Mouse (Mus musculus) neural tube, embryonic 10.5 days (tissue): ENCODE measurements around the gene Pex26.

ENCODE experiments used
- DNase-seq: peaks from one replicate; pipeline ENCODE4 v3.0.0-alpha.2; 2017; ENCODE audit warnings: low spot score; ENCODE audit errors: extremely low spot score

Pex26 gene

DNA sequence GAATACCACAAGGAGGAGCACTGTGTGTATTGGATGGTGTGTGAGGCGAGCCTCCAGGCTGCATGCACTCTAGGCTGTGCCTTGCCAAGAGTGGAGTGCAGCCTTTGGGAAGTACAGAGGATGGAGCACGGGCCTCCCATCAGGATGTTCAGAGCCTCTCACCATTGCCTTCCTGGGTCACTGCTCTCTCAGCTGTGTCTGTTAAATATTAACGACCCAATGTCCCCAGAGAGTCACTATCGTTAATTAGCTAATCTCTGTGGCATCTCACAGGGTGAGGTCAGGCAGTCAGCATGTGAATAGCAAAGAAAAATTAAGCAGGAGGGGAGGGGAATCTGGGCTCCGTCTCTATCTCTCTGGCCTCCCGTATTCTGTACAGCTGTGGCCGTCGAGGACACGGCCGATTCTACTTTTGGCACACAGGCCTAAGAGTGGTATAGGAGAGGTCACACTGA is 17.3 kb upstream of the Pex26 start:
- DNase-seq, result no peak

DNA sequence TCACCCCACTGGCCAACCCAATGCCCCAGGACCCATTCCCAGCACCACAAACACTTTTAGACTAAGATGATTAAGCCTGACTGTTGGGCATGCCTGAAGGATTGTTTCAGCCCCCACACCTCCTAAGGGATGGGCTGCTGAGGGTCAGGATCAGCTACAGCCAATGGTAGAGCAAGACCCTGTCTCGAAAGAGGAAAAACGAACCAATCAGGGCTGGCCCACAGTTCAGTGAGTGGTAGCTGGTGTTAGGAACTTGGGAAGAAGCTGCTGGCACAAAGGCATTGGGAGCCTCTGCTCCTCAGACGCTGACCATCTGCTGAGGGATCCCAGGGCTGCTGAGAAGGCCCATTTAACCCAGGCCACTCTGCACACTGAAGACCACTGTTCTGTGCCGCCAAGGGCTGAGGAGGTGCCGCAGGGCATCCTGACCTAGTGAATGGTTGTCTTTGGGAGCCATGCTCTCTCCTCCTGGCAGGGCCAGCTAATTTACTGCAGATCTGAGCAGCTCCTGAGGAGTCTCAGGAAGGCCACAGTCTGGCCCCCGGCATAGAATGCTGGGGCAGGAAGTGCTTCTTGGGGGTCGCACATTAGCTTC is 16.0 kb upstream of the Pex26 start:
- DNase-seq, result no peak

DNA sequence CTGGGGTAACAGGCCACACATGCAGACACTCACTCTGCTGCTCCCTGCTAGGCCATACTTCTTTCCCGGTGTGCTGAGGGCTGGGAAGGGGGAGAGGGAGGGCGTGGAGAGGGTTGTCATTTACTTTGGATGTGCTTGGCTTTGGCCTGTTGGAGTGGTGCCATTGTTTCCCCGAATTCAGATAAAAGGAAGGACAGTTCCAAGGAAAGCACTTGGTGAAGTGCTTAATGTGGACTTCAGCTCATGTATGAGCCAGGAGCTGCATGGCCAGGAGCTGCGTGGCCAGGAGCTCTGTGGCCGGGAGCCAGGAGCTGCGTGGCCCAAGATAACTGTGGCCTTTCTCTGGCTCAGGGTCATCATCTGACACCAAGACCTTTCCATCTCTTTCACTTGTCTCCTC is 12.4 kb upstream of the Pex26 start:
- DNase-seq, result no peak

DNA sequence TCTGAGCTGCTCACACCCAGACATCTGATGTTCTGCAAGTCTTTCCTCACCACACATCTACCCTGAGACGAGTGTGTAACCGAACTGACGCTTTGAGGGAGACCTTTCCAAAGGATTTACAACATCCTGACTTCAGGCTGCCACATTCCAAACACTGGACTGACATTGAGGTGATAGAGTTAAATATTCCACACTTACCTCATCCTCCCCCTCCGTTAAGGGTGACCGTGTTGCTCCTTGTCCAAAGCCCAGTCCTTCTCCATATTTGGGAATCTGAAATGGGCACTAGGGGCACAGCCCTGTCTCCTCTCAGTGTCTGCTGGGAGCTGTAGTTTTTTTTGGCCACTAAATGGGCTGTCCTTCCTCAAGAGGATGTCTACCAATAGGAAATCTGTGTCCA is 10.0 kb upstream of the Pex26 start:
- no peak for DNase-seq

DNA sequence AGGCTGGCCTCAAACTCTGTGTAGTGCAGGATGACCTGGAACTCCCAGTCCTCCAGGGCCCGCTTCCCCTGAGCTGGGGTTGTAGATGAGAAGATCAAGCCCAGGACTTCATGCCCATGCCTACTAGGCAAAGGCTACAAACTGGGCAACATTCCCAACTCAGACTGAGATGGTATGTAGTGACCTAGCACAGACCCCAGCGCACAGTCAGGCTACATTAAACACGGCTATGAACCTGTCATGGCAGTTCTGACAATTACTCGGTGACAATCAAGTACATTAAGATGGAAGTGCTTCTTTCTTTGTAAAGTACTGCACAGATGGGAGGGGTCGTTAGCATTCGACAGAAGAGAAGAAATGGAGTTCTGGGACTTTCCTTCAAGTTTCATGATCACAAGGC is 8.7 kb upstream of the Pex26 start:
- DNase-seq, result no peak

DNA sequence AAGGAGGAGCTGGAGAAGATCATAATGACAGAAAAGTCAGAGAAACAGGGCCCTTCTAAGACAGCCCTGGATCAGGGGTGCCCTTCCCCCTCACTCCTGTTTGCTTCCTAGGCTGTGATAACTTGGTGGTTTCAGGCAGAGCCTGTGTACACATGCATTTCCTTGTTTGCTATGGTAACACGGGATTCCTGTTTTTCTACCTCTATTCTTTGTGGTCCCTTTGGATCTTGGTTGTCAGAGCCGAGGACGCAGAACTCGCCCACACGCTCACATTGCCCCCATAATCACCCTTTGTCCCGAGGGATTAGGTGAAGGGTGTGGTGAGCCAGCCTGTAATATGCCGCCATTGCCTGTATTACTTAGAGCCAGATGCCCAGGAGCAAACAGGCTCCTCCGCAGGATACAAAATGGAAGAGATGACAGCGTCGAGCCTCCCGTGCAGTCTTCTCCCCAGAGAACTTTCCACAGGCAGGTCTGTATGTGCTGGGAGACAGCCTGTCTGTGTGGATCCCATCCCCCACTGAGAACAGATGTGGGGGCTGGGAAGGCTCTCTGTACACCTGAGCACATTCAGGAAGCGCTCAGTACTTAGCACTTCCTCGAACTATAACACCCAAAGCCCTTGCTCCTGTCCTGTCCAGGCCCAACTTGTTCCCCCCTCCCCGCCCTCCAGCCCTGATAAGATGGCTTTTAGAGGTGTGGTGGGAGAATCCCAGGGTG is 7.3 kb upstream of the Pex26 start:
- DNase-seq, result no peak

DNA sequence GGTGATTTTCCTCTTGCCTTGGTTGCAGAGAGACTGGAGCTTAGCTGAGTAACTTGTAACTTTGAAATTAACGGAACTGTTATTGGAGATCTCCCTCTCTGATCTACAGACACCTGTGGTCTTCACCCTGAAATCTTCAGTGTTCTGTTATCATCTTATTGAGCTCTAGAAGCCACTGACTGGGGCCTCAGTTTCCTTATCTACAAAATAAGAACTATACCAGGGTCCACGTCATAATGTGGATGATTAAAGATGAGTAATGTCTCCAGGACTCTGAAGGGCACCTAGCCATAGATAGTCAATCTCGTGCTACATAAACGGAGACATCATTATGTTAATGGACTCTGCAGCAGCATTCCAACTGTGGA is 6.8 kb upstream of the Pex26 start:
- no peak for DNase-seq

DNA sequence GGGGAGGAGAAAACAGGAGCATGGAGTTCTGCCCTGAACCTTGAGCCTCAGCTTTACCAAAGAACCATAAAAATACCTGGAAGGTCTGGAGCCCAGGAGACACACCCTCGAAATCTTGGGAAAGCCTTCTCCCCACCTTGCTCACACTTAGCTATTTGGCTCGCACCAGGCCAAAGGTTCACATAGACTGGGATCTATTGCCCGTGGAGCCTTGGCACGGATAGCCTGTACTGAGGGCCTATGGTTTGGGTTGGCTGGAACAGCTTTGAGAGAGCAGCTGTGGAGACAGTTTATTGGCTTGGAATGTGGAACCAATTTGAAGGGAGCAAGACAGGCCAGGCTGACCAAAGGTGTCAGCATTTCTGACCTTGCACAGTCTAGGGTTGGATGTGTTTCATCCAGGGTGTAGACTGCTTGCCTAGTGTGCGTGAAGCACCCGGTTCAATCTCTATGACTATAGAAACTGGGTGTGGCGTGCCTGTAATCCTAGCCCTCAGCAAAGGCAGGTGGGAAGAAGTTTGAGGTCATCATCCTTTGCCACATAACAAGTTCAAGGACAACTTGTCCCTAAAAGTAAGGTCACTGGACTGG is 6.3 kb upstream of the Pex26 start:
- DNase-seq, result no peak

DNA sequence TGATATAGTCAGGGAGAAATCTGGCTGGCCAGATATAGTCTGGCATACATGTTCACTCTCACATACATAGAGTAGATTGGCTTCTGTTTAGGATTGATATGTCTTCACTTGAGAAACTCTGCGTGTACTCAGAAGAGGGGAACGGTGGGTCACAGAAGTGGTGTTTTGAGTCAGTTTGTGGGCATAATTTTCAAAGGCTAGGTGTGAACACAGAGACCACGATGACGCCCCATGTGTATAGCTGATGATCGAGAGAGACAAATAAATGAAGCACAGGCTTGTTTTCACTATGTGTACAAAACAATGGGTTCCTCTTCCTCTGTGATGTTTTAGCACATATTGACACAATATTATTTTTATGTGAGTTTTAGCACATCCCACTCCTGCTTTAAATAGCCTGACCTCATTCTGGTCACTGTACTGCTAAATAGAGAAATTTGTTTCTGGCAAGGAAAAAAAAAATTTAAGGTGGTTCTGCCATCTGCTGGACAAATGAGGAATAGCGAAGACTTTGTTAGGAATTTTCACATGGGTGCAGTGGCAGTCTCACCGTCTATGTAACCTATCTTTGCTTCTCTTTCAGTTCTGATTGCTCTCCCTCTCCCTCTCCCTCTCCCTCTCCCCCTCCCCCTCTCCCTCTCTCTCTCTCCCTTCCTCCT is 4.6 kb upstream of the Pex26 start:
- peak; percentile 61 for DNase-seq

DNA sequence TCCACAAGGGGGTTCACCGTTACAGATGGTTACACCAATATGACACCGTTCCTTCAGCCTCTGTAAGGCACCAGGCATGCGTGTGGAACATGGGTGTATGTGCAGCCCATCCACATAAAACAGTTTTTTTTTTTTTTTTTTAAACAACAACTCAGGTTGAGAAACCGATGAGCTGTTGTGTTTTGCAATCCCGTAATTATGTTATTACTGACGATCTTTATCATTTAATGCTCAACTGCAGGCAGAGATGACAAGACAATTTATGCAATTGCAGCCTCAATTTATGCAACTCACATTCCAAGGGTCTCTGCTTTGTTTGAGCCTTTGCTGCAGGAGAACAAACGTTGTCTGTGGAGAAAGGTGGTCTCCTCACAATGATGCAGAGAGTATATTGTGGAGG is 3.6 kb upstream of the Pex26 start:
- no peak for DNase-seq

DNA sequence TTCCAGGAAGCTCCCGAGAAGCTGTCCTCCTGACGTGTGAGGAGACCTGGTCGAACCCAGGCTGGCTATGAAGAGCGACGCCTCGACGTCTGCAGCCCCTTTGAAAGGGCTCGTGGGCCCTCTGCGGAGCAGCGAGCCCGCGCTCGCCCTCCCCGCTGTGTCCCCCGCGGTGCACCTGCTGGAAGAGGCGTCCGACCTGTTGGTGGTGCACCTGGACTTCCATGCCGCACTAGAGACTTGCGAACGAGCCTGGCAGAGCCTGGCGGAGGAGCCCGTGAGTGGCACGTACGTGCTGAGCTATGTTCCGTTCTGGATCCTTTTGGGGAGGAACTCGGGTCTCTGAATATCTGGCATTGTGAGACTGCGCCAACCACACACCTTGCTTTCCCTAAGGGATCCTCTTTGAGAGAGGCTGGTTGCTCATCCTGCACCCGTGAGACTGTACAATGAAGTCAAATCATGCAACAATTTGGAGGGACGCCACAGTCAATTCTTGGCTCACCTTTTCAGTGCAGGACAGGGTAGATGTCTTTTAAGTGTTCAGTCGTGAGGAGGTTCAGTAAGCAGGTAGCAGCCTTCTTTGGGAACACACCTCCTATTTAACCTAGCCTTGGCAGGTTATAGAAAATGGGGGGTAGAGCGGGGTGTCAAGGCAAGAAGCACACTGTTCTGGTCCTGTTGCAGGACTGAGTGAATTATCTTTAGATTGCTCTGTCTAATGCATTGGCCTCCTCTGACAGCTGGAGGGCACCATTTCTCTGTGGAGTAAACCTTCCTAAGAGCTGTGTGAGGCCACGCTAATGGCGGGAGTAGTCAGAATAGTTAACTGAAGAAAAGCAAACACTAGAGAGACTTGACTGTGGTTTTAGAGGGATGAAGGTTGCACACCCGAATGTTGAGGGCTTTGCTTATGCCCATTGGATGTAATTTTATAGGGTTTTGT is 1.0 kb downstream of the Pex26 start:
- DNase-seq, result peak; percentile 43

DNA sequence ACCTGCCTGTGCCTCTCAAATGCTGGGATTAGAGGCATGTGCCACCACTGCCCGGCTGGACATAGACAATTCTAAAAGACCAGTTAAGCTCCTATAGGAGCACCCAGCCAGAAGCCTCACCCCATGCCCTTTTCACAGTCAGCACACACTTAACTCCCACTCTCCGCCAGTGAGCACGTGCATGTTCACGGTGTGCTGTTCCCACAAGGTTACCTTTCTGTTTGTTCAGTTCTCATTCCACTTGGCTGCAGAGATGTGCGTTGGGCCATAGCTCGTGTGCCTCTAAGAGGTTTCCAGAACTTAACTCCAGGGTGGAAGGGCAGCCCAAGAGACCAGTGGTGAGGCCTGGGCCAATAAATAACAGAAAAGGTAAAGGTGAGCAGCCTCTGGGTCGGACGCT is 1.8 kb downstream of the Pex26 start:
- DNase-seq, result no peak

DNA sequence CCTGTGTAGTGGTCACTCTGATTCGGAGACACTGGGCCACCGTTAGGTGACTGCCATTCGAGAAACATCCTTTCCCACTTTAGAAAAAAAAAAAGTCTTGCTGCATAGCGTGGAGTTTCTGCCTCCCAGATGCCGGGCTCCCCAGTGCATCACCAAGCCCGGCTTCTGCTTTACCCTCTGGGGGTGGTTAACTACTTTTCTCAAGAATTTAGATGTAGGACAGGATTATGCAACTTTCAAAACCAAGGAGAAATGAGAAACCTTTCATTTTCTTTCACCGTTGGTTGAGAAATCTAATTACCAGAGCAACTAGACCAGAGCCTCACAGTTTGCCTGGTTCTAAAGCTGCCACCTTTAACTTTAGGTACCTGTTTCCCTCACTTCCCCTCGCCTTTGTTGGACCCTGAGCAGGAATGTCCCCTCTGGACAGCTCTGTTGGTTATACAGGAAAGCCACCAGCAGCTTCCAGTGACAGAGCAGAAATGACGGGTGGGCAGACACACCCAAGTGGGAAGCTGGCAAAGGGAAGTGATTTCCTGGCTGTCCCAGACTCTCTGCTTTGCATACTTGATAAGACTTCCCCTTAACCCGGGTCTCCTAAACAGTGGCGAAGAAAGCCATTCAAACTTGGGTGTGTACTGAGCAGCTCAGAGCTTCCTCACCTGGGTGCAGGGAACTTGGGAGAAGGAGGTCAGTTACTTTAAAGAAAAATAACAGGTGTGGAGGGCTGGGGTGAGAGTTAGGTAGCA is 8.0 kb downstream of the Pex26 start:
- DNase-seq, result no peak

DNA sequence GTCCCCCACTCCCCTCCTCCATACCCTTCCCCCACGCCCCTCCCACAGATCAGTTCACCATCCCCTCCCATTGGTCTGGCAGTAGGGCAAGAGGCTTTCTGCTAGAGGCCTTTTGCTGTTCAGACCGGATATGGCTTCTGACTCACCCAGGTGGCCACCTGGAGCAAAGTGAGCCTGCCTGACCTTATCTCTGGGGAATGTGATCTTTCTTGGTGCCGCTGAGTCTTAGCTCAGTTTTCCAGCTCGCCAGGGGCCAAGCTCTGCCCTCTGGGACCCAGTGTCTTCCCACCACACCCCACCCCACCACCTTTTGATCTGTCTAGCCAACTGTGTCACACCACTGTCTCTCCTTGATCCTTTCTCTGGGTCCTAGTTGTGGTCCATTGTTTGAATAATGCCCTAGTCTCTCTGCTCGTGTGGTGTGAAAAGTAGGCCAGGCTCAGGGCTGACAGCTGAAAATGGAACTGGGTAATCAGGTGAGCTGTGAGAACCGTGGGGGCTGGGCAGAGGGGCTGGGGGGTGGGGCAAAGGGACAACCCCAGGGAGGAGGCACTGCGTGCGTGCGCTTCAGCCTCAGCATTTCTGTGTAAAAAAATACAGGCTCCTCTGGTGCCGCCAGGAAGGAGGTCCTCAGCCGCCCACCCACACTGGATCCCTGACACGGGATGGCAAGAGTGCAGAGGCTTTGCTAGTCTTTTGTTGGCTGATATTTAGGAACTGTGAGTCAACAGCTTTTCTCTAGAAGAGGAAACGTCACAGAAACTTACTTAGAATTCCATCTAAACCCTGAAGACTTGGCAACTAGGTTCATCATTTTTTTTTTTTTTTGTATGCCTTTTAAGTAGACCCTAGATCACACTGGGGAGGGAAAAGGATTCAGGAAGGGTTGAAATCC is 10.8 kb downstream of the Pex26 start:
- DNase-seq, result no peak

DNA sequence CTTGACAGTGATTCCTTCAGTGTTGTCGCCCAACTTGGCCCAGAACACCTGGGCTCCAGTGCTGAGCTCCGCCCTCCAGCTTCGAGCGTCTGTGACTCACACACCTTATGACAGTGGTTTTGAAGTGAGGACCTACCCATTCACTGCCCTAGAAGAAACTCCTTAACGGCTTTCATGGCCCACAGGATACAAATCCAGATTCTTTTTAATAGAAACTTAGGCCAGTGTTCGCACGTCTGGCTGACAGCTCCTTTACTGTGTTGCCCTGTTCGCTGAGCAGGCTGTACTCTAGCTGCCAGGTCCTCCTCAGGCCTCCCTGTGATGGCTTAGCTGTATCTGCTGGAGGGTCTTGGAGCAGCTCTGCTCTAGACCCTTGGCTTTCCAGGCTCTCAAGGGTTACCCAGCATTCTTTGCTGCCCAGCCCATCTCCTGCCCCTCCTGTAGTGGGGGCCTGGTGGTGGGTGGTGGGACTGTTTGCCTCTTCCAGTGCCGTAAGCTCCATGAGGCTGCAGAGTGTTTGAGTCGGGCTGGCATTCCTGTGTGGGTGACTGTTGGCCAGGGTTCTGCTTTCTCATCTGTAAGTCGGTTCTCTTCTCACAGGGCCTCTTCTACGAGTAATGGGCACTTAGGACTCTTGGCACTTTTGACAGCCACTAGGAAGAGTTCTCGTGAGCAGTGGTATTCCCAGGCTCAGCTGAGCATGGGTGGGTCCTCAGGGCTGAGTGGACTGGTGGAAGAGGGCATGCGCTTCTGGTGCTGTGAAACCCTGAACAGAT is 11.7 kb downstream of the Pex26 start:
- DNase-seq, result no peak

DNA sequence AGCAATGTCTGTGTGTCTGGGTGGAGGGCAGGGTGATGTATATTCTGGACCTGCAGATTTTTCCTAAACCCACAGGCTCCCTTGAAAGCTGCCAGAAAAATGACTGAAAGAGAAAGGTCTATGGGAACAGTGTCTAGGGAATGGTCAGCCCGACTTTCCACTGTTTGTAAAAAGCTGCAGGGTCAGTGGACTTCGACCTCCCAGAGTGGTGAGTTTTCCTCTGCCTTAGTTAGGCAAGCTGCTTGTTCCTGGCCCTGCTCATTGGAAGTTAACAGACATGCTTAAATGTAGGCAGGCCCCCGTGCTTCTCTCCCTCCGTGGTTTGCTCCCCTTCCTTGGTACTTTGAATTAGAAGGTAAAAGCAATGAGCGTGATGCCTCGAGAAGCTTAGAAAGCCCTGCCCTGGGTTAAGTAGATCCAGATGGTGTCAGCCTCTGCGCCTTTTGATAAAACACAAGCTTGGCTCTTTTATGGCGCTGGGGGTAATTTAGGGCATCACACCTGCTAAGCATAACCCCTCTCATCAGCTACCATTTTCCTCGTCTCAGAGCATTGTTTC is 14.4 kb downstream of the Pex26 start:
- DNase-seq, result no peak

DNA sequence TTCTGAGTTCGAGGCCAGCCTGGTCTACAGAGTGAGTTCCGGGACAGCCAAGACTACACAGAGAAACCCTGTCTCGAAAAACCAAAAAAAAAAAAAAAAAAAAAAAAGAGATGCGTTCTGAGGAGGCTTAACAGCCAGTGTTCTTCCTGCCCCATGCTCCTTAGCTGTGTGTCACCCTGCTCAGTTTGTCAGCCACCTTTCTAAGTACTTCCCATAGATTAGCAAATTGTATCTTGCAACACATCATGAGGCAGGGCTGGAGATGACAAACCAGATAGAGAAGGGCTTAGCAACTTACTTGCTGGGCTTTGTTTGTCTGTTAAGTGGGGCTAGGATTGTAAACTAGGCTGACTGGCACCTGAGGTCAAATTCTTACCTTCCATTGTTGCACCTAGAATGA is 17.0 kb downstream of the Pex26 start:
- DNase-seq, result no peak

DNA sequence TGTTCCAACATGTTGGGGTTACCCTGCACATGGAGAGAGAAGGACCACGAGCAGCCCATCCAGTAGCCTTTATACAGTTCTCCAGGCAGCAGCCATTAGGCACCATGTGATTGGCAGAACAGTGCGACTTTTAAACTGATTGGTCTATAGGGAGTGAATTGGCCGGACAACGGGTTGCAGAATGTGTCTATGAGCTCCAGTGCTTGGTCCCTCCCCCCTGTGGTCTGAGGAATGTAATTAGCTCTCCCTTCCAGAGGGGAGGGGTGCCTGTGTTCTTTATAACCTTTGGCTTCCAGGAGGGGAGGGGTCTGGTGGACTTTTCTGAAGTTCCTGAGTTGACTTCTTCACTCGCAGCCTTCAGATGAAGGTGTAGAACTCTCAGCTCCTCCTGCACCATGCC is 18.6 kb downstream of the Pex26 start:
- no peak for DNase-seq

DNA sequence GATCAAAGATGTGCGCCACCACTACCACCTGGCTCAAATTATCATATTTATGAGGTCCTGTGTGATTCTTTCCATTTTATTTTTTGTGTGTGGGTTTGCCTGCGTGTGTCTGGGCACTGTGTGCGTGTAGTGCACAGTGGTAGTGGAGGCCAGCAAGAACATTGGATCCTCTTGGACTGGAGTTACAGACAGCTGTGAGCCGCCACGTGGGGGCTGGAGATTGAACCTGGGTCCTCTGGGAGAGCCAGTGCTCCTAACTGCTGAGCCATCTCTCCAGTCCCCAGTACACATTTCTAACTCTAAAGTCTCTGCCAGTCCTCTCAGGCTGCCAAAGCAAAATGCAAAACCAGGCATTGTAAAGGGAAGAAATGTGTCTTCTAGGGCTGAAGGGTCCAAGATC is 23.0 kb downstream of the Pex26 start:
- DNase-seq, result no peak
